Mouse (Mus musculus) lung, postnatal 36 days (tissue): Measurements from ENCODE around the gene Cacna2d3.

Experiments
- DNase-seq: peaks from one replicate; pipeline ENCODE4 v3.0.0; 2022; ENCODE audit warnings: mixed read lengths

Cacna2d3 gene

DNA sequence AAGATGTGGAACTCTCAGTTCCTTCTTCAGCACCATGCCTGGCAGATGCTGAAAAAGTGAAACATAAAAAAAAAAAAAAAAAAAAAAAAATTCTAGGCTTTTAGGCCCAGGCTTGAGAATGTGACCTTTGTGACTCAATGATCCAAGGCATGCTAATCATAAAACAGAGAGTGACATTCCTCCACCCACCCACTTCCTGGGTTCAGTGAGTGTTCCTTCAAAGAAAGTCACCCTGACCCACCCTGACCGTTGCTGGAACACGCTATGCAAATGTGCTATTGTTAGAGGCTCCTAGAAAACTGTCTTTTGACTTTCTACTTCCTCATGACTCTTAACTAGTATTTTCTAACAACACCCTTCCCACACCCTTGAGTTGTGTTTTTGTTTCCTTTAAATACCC, 338.9 kb downstream of the Cacna2d3 start:
- DNase-seq = no peak

- DNase-seq = no peak
Measured at GRCm38 (mm10) chr14:29366911-29367310, 354.8 kb downstream of the Cacna2d3 start.

DNA sequence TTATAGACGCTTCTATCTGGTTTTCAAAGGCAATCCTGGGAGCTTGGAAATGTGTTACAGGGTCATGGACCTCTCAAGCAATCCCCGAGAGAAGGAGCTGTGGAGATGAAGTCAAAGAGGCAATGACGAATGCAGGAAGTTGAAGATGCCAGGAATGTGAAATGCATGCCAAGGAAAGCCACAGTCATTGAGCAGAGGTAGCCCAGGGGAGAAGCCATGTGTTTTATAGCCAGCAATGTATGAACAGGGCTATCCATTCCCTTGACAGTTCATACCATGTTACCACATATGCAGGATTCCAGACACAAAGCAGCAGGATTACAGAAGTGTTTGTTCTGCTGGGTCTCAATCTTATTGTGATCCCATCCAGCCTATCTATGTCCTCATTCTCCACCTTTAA, 359.2 kb downstream of the Cacna2d3 start:
- no peak for DNase-seq

DNA sequence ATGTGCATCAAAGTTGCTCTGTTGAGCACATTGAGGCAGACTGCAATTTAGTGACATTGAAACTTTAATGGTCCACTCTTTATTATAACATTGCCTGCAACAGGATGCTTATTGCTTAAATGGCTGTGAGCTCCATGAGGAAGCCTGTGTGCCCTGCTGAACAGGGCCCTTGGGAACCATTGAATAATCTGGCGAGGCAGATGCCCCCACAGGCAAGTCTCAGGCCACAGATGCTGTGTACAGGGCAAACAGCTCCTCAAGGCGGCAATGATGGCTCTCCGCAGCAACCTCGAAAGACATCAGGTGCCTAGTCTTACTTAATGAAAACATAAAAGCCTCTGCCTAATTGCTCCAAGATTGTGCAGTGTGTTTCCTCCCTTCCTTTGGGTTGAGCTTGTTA, 371.0 kb downstream of the Cacna2d3 start:
- DNase-seq = no peak

DNA sequence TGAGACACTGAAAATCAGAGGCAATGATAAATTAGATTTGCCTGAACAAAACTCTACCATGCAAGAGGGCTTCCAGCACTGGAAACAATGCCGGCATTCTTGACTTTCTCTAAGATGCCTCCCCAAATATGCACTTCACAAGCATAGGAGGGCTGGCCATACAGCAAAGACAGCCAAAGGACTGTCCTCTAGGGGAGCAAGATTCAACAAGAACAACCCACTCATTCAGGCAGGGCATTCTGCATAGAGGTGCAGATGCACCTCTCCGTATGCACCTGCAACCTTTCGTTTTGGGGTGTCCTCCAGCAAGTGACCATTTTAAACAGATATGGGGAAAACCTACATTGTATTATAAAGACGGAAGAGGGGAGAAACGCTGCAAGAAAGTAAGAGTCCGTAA, 380.1 kb downstream of the Cacna2d3 start:
- DNase-seq = no peak

- DNase-seq = no peak
Measured at GRCm38 (mm10) chr14:29340728-29341127, 380.9 kb downstream of the Cacna2d3 start.

GRCm38 (mm10) chr14:29334897-29335296, 386.8 kb downstream of the Cacna2d3 start:
- no peak for DNase-seq

GRCm38 (mm10) chr14:29334216-29334615, 387.4 kb downstream of the Cacna2d3 start:
- no peak for DNase-seq

- no peak for DNase-seq
Measured at GRCm38 (mm10) chr14:29324430-29324782, 397.3 kb downstream of the Cacna2d3 start.

- no peak for DNase-seq
Measured at GRCm38 (mm10) chr14:29323718-29324429, 397.8 kb downstream of the Cacna2d3 start.

- no peak for DNase-seq
Measured at GRCm38 (mm10) chr14:29313431-29313830, 408.2 kb downstream of the Cacna2d3 start.

DNA sequence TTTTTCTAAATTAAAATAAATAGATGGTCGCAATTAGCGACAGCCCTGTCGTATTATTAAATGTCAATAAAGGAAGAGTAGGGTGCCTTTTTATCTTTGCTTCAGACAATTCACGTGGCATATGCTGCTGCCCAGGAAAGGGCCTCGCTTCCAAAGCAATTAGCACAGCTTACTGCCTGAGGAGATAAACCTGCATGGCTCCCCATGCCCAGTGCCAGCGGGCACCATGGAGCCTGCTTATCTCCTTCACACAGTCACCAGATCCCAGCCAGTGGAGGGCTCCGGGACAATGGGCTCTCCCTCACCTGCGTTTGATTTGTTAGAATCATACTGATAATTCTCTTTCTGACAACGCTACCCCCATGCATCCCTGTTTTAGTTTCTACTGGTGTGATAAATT, 416.0 kb downstream of the Cacna2d3 start:
- no peak for DNase-seq

DNA sequence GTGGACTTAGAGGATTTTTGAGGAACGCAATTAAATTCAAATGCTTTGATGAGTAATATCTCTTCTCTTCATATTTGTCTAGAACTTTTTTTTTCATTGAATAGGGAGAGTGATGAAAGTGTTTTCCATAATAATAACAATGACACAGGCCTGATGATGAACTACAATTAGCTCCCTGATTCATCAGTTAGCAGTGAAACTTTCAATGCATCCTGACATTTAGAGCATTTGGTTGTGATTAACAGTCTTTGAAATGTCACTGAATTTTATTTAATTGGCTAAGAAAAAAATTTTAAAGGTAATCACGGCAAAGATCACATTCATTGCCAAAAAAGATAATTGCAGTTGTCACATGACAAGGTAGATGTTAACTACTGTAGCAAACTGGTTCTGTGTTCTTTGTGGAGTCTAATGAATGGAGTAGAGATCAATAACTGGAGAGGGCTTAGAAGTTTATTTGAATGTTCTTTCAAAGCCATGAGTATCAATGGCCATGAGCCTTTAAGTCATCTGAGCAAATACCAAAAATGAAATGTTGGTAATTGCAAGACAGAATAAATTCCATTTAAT, 425.4 kb downstream of the Cacna2d3 start:
- DNase-seq = no peak

DNA sequence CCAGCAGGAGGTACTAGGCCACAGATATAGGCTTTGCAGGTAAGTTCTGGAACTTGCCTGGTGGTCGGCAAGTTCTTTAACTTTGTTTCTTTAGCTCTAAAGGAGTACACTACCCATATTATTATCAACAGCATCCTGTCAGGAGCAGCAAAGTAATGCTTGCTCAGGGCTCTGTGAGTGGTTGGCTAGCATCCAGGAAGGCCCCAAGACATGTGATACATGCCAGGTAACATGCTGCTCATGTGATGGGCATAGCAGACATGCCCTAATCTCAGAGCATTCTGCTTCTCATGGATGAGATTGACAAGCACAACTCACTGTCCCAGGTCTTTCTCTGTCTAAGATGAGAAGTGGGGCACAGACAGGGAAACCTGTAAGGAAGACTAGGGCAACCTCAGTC, 442.8 kb downstream of the Cacna2d3 start:
- no peak for DNase-seq

DNA sequence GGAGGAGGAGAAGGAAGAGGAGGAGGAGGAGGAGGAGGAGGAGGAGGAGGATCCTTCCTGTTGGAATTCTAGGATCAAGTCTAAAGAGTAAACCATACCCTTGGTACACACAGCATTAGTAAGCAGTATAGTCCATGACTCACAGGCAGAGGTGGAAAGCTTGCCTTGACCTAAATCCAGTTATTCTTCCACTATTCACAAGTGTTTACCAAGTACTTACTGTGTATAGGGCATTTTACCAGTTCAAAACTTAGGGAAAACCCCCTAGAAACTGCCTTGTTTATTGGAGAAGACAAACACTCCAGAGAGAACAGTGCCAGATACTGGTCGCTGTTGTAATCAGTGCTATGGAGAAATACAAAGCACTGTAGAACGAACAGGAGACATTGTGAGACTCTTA, 443.3 kb downstream of the Cacna2d3 start:
- DNase-seq = peak; percentile 44

GRCm38 (mm10) chr14:29277701-29278100, 444.0 kb downstream of the Cacna2d3 start:
- DNase-seq = no peak

GRCm38 (mm10) chr14:29273890-29274289, 447.8 kb downstream of the Cacna2d3 start:
- DNase-seq = no peak

DNA sequence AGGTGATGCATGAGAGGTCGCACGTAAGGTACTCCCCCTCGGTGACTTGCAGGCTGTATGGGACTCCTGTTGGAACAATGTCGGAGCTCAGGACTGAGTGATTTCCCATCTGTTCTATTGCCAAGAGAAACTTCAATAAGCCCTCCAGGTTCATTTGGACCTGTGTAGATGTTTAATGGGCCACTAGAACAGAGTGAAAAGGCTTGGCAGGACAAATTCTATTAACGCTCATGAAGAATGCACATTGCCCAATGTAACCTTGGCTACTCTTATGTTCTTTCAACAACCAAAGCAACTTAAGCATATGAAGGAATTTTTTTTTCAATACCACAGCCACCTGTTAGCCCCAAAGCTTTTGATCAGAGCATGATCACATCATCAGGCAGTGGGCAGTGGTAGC, 451.1 kb downstream of the Cacna2d3 start:
- DNase-seq = peak; percentile 64

GRCm38 (mm10) chr14:29269816-29270215, 451.8 kb downstream of the Cacna2d3 start:
- DNase-seq = peak; percentile 23

- DNase-seq = no peak
Measured at GRCm38 (mm10) chr14:29268609-29269008, 453.1 kb downstream of the Cacna2d3 start.

- peak; percentile 43 for DNase-seq
Measured at GRCm38 (mm10) chr14:29267233-29267874, 454.3 kb downstream of the Cacna2d3 start.

- peak; percentile 70 for DNase-seq
Measured at GRCm38 (mm10) chr14:29260621-29261020, 461.0 kb downstream of the Cacna2d3 start.

DNA sequence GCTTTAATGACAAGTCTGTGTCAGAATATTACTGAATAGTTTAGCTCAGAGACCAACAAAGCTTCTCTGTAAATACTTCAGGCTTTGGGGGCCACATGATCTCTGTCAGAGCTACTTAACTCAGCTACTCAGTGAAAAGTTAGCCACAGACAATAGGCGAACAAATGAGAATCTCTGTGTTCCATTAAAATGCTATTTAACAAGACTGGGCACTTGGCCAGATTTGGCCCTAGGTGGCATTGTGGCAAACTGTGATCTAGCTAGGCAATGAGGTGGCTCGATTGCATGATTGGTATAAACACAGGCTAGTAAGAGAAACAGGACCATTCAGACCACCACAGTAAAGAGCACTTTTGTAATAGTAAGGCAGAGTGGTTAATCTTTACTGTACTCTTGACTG, 478.1 kb downstream of the Cacna2d3 start:
- DNase-seq = no peak

DNA sequence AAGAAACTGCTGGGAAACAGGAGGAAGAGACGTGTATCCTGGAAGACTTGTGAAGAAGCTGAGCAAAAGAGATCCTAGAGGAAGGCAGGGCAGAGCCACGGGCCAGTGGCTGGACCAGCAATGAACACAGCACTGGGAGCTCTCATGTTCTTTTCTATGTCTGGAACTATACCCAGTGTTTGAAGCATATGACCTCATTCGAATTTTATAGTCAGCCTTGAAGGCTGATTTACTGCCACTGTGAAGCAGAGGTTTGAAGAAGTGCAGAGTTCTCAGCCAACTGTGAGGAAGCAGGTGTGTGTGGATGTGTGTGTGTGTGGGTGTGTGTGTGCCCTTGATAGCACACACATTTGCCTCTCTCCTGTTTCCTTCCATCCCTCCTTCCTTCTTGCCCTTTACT, 483.2 kb downstream of the Cacna2d3 start:
- no peak for DNase-seq
